Mouse (Mus musculus): Measurements from ENCODE around the gene Palb2. TPM values are rescaled to one million over a fixed set of nuclear protein-coding genes. Genes with fewer than 3 reads are reported as not detected.

The Palb2 gene
- total and polyA plus RNA-seq, 2 experiments = 0.23 to 0.83 TPM

DNA sequence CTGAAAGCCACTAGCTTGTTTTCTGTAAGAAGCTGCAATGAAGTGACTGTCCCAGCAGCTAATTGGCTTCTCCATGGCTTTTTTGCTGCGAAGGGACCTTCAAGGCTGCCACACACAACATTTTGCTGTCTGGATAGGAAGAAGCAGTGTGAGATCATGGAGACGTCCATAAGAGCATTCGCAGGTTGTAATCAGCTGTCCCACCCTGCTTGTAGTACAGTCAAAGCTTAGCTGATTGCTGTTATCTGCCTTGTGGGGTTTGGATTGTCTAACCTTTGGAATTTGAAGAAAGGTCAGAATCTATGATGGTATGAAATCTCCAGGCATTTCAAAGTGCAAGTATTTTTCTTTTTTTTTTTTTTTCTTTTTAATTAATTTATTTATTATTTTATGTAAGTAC lies 58.4 kb downstream of the Palb2 start:
- no peak overlapping the region for H3K4me3 ChIP-seq (ENCODE audit: insufficient read depth, low read depth, low read length)
- no peak overlapping the region; the same call in 1 of the 2 replicates for H3K27ac ChIP-seq (replicated peaks; ENCODE audit: insufficient read depth, low read depth, low read length)
- H3K36me3 ChIP-seq (ENCODE audit: control insufficient read depth, insufficient read depth, low read length) = peaks cover 65% of the 10 kb centered on the region
- H3K4me1 ChIP-seq (ENCODE audit: control insufficient read depth, insufficient read depth, low read length) = peaks cover 2% of the 10 kb centered on the region
- H3K79me2 ChIP-seq (ENCODE audit: control insufficient read depth, insufficient read depth, low read length) = peaks cover 5% of the 10 kb centered on the region; the same call in 1 of the 2 replicates
- no peak for TF ChIP-seq CTCF (IDR thresholded peaks at IDR 0.05; ENCODE audit: low read depth, low read length)
- no peak for TF ChIP-seq POLR2A (IDR thresholded peaks at IDR 0.05; ENCODE audit: extremely low read depth, insufficient read depth, low read length)
- no peak overlapping the region for H3K9ac ChIP-seq (ENCODE audit: low read depth, low read length)
- no peaks in the 10 kb centered on the region for H3K27me3 ChIP-seq (ENCODE audit: control insufficient read depth, insufficient read depth, low read length)
- peak; percentile 38 for DNase-seq (ENCODE audit: extremely low read depth, low read depth, low spot score)
- WGBS = 62% methylated on average over 3 of the region's 3 CpGs

DNA sequence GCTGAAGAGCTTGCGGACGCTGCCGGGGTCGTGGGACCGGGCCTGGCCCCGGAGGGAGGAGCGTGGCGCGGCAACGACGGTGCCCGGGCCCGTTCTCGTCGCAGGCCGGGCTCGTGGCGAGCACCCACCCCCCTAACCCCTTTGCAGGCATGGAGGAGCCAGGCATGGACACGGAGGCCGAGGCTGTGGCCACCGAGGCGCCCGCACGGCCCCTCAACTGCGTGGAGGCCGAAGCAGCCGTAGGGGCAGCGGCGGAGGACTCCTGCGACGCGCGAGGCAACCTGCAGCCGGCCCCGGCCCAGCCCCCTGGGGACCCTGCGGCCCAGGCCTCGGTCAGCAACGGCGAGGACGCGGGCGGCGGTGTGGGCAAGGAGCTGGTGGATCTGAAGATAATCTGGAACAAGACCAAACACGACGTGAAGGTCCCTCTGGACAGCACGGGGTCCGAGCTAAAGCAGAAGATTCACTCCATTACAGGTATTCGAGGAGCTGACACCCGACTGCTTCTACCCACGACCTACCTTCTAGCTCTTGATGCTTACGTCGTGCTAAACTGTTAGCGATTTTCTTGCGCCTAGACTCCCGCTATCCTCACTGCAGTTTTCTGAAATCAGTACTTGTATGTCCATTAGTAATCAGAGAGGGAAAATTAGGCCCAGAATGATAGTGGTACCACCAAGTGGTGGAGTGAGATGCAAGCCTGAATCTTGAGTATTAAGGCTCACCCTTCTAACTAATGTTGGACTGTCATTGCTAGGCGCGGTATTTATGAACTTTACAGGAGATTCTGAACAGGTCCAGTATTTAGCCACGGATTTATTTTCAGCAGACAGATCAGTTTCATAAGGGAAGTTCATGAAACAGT lies 65.0 kb downstream of the Palb2 start:
- WGBS = under 1% methylated on average over 58 of the region's 58 CpGs
- no peak for TF ChIP-seq POLR2A (IDR thresholded peaks at IDR 0.05; ENCODE audit: extremely low read depth, insufficient read depth, low read length)
- no peak for TF ChIP-seq CTCF (IDR thresholded peaks at IDR 0.05; ENCODE audit: low read depth, low read length)
- Histone ChIP-seq H3K4me1 (ENCODE audit: control insufficient read depth, insufficient read depth, low read length) (peaks cover 12% of the 10 kb centered on the region), H3K36me3 (ENCODE audit: control insufficient read depth, insufficient read depth, low read length) (peaks cover 19% of the 10 kb centered on the region), H3K79me2 (ENCODE audit: control insufficient read depth, insufficient read depth, low read length) (peaks cover 16% of the 10 kb centered on the region; the same call in 1 of the 2 replicates), H3K4me3 (ENCODE audit: insufficient read depth, low read depth, low read length) (peak overlapping the region; percentile 80), H3K27me3 (ENCODE audit: control insufficient read depth, insufficient read depth, low read length) (no peaks in the 10 kb centered on the region), H3K9ac (ENCODE audit: low read depth, low read length) (peak overlapping the region; percentile 96), H3K27ac (replicated peaks; ENCODE audit: insufficient read depth, low read depth, low read length) (peak overlapping the region; percentile 84)
- peak; percentile 47 for DNase-seq (ENCODE audit: extremely low read depth, low read depth, low spot score)

DNA sequence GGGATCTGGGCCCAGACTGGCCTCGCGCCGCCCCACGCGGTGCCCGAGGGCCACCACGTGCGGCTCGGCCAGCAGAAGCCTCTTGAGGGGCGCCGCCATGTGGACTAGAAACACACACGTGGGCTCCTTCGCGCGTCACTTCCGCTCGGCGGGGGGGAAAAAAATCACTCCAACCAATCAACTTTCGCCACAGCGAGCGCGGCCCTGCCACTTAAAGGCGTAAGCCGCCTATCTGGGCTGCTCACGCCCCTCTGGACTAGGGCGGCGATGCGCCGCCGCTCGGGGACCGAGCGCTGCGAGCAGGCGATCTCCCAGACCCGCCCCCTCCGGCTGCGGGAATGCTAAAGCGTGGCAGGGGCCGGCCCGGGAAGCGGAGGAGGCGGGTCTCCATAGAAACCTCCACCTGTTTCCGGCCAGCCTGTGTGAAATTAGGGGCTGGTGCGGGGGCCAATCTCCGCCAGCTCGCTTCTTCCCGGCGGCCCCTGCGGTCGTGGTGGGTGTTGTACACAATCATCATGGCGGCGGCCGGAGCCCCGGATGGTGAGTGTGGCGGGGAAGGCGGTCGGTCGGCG lies 65.8 kb downstream of the Palb2 start, which contains the start of the genes Ubfd1 and Ears2:
Ubfd1 (plus strand) TSS at position 231 of the 572 bp plus-strand sequence.
Ears2 (minus strand) TSS at position 319 of the 572 bp plus-strand sequence.
- DNase-seq (ENCODE audit: extremely low read depth, low read depth, low spot score) = peak; percentile 92
- Histone ChIP-seq H3K79me2 (ENCODE audit: control insufficient read depth, insufficient read depth, low read length) (peaks cover 16% of the 10 kb centered on the region; the same call in 1 of the 2 replicates), H3K4me1 (ENCODE audit: control insufficient read depth, insufficient read depth, low read length) (peaks cover 12% of the 10 kb centered on the region), H3K27me3 (ENCODE audit: control insufficient read depth, insufficient read depth, low read length) (no peaks in the 10 kb centered on the region), H3K4me3 (ENCODE audit: insufficient read depth, low read depth, low read length) (peak within 1 kb of the TSS; percentile 80), H3K27ac (replicated peaks; ENCODE audit: insufficient read depth, low read depth, low read length) (peak within 1 kb of the TSS; percentile 84), H3K9ac (ENCODE audit: low read depth, low read length) (peak within 1 kb of the TSS; percentile 96), H3K36me3 (ENCODE audit: control insufficient read depth, insufficient read depth, low read length) (peaks cover 17% of the 10 kb centered on the region)
- 0% methylated on average over 60 of the region's 60 CpGs for WGBS
- no peak for TF ChIP-seq CTCF (IDR thresholded peaks at IDR 0.05; ENCODE audit: low read depth, low read length)
- TF ChIP-seq POLR2A (IDR thresholded peaks at IDR 0.05; ENCODE audit: extremely low read depth, insufficient read depth, low read length) = peak; percentile 23; the same call in 1 of the 2 replicates

DNA sequence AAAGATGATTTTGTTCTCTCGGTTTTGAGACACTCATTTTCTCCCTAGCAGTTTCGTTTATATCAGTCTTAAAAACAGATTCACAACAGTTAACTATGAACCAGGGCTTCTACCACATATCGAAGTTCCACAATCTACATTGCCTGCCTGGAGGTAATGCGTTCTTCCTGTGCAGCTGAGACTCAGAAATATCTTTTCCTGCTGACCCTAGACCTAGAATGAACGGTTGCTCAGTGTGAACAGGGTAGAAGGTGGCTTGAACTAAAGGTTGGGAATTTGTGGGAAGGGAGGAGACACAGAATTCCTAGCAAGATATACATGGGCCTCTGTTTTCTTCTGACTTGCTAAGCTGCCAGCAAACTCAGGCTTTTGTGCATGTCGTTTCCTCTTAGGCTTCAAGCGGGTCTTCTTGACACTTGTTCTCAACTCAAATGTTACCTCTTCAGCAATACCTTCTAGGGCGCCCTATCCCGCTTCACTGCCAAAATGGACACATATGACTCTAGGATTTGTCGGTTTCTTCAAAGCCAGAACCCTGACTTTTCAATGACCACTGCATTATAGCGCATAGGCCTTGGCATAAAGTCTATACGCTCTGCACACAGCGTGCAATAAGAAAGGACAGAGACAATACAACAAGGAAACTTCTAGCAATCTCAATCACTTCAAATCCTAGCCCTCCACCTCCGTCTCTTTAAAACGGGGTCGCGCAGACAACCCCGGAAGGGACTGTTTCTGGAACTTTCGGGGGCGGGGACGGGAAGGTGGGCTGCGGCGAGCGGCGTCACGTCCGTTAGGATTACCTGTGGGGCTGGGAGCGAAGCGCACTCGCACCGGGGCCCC lies 66.5 kb downstream of the Palb2 start:
- peak; percentile 53 for DNase-seq (ENCODE audit: extremely low read depth, low read depth, low spot score)
- peak overlapping the region; percentile 84 for H3K27ac ChIP-seq (replicated peaks; ENCODE audit: insufficient read depth, low read depth, low read length)
- no peaks in the 10 kb centered on the region for H3K27me3 ChIP-seq (ENCODE audit: control insufficient read depth, insufficient read depth, low read length)
- peak overlapping the region; percentile 83 for H3K9ac ChIP-seq (ENCODE audit: low read depth, low read length)
- peaks cover 13% of the 10 kb centered on the region; the same call in 1 of the 2 replicates for H3K79me2 ChIP-seq (ENCODE audit: control insufficient read depth, insufficient read depth, low read length)
- H3K4me3 ChIP-seq (ENCODE audit: insufficient read depth, low read depth, low read length) = peak overlapping the region; percentile 80
- H3K4me1 ChIP-seq (ENCODE audit: control insufficient read depth, insufficient read depth, low read length) = peaks cover 12% of the 10 kb centered on the region
- TF ChIP-seq POLR2A (IDR thresholded peaks at IDR 0.05; ENCODE audit: extremely low read depth, insufficient read depth, low read length) = no peak
- TF ChIP-seq CTCF (IDR thresholded peaks at IDR 0.05; ENCODE audit: low read depth, low read length) = no peak
- H3K36me3 ChIP-seq (ENCODE audit: control insufficient read depth, insufficient read depth, low read length) = peaks cover 12% of the 10 kb centered on the region
- WGBS = 10% methylated on average over 31 of the region's 31 CpGs

DNA sequence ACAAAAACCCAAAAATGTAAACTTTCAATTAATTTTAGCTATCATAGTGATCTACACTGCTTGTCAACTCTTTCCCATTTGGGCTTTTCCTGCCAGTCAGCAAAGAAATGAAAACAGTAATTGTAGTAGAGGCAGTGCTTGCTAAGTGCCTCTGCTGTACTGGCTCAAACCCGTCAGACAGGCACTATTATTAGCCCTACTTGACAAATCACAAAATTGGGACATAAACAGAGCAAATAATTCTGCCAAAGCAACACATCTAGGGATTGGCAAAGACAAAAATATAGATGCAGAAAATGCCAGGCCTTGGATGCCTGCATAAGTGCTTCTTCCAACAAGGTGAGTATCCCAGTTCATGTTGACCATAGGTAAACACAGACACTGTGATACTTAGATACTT lies 67.1 kb downstream of the Palb2 start:
- TF ChIP-seq POLR2A (IDR thresholded peaks at IDR 0.05; ENCODE audit: extremely low read depth, insufficient read depth, low read length) (no peak), CTCF (IDR thresholded peaks at IDR 0.05; ENCODE audit: low read depth, low read length) (no peak)
- Histone ChIP-seq H3K79me2 (ENCODE audit: control insufficient read depth, insufficient read depth, low read length) (peaks cover 13% of the 10 kb centered on the region; the same call in 1 of the 2 replicates), H3K4me1 (ENCODE audit: control insufficient read depth, insufficient read depth, low read length) (peaks cover 12% of the 10 kb centered on the region), H3K4me3 (ENCODE audit: insufficient read depth, low read depth, low read length) (no peak overlapping the region), H3K27me3 (ENCODE audit: control insufficient read depth, insufficient read depth, low read length) (no peaks in the 10 kb centered on the region), H3K27ac (replicated peaks; ENCODE audit: insufficient read depth, low read depth, low read length) (no peak overlapping the region), H3K36me3 (ENCODE audit: control insufficient read depth, insufficient read depth, low read length) (peaks cover 12% of the 10 kb centered on the region; the same call in 1 of the 2 replicates), H3K9ac (ENCODE audit: low read depth, low read length) (no peak overlapping the region)
- peak; percentile 53 for DNase-seq (ENCODE audit: extremely low read depth, low read depth, low spot score)
- WGBS = 43% methylated on average over 1 of the region's 1 CpGs

Other genes with a start within 250 kb of the Palb2 start
- 15.4 and 17.8 TPM in 2 replicates for gene Cog7, start 151.3 kb downstream of the Palb2 start, total RNA-seq (2014; rRNA removed)
- gene Cog7, start 151.3 kb downstream of the Palb2 start, polyA plus RNA-seq (2012; rRNA removed) = 15.6 and 17.6 TPM in 2 replicates
- 6.8 and 7.7 TPM in 2 replicates for gene Gga2, start 111.8 kb downstream of the Palb2 start, total RNA-seq (2014; rRNA removed)
- gene Gga2, start 111.8 kb downstream of the Palb2 start, polyA plus RNA-seq (2012; rRNA removed) = 13.5 and 15.5 TPM in 2 replicates
- 15.2 and 21.0 TPM in 2 replicates for gene Ubfd1, start 65.8 kb downstream of the Palb2 start, total RNA-seq (2014; rRNA removed)
- gene Ubfd1, start 65.8 kb downstream of the Palb2 start, polyA plus RNA-seq (2012; rRNA removed) = 14.4 and 15.8 TPM in 2 replicates
- 9.8 and 13.0 TPM in 2 replicates for gene Ears2, start 65.7 kb downstream of the Palb2 start, total RNA-seq (2014; rRNA removed)
- gene Ears2, start 65.7 kb downstream of the Palb2 start, polyA plus RNA-seq (2012; rRNA removed) = 13.3 and 15.2 TPM in 2 replicates
- gene Ndufab1, start 31.1 kb downstream of the Palb2 start, total RNA-seq (2014; rRNA removed) = 72.3 and 84.0 TPM in 2 replicates
- 379 and 468 TPM in 2 replicates for gene Ndufab1, start 31.1 kb downstream of the Palb2 start, polyA plus RNA-seq (2012; rRNA removed)
- 13.9 and 14.6 TPM in 2 replicates for gene Dctn5, start 56 bp upstream of the Palb2 start, total RNA-seq (2014; rRNA removed)
- gene Dctn5, start 56 bp upstream of the Palb2 start, polyA plus RNA-seq (2012; rRNA removed) = 30.0 and 32.7 TPM in 2 replicates
- 0.40 and 0.74 TPM in 2 replicates for gene Plk1, start 26.5 kb upstream of the Palb2 start, total RNA-seq (2014; rRNA removed)
- gene Plk1, start 26.5 kb upstream of the Palb2 start, polyA plus RNA-seq (2012; rRNA removed) = 0.24 and 0.42 TPM in 2 replicates
- not detected in 2 replicates for gene Ern2, start 53.2 kb upstream of the Palb2 start, total RNA-seq (2014; rRNA removed)
- gene Ern2, start 53.2 kb upstream of the Palb2 start, polyA plus RNA-seq (2012; rRNA removed) = 0.04 and 0.10 TPM in 2 replicates
- 4.5 and 5.3 TPM in 2 replicates for gene Chp2, start 86.5 kb upstream of the Palb2 start, total RNA-seq (2014; rRNA removed)
- gene Chp2, start 86.5 kb upstream of the Palb2 start, polyA plus RNA-seq (2012; rRNA removed) = 2.5 and 2.8 TPM in 2 replicates
- 3.7 and 5.6 TPM in 2 replicates for gene Prkcb, start 155.8 kb upstream of the Palb2 start, total RNA-seq (2014; rRNA removed)
- 1.5 and 2.5 TPM in 2 replicates for gene Prkcb, start 155.8 kb upstream of the Palb2 start, polyA plus RNA-seq (2012; rRNA removed)